Mouse (Mus musculus) stomach, embryonic 14.5 days (tissue): Measurements from ENCODE around the gene Ctdnep1. TPM values are rescaled to one million over a fixed set of nuclear protein-coding genes. Genes with fewer than 3 reads are reported as not detected.

Experiments
- ATAC-seq: fragments of 200-750 bp; cut with Nextera tagmentation; 2 replicates; pipeline ENCODE4 v1.8.0; 2017; ENCODE audit warnings: low read depth, moderate TSS enrichment; ENCODE audit not compliant: insufficient number of reproducible peaks, insufficient read depth, low FRiP score
- H3K27ac ChIP-seq: fragments of 300-500 bp; sonication (generic); 2 replicates; pipeline ENCODE4 v1.5.1; 2014; ENCODE audit warnings: mild to moderate bottlenecking, low read length, moderate library complexity, mixed read lengths
- H3K27me3 ChIP-seq: fragments of 300-500 bp; sonication (generic); 2 replicates; pipeline ENCODE4 v1.6.1; 2014; ENCODE audit warnings: low read length, control low read depth, mixed read lengths; ENCODE audit not compliant: control insufficient read depth, insufficient read depth
- H3K36me3 ChIP-seq: fragments of 300-500 bp; sonication (generic); 2 replicates; pipeline ENCODE4 v1.6.1; 2014; ENCODE audit warnings: mild to moderate bottlenecking, control low read depth, low read length, moderate library complexity, mixed read lengths; ENCODE audit not compliant: control insufficient read depth, insufficient read depth
- H3K4me1 ChIP-seq: fragments of 300-500 bp; sonication (generic); 2 replicates; pipeline ENCODE4 v1.6.1; 2014; ENCODE audit warnings: low read length, control low read depth, mixed read lengths; ENCODE audit not compliant: control insufficient read depth, insufficient read depth
- H3K4me2 ChIP-seq: fragments of 300-500 bp; sonication (generic); replicated peaks from 2 replicates; pipeline ENCODE4 v1.6.1; 2014; ENCODE audit warnings: low read depth, low read length, control low read depth
- H3K4me3 ChIP-seq: fragments of 300-500 bp; sonication (generic); 2 replicates; pipeline ENCODE4 v1.5.1; 2014; ENCODE audit warnings: low read depth, low read length, control low read depth
- H3K9ac ChIP-seq: fragments of 300-500 bp; sonication (generic); replicated peaks from 2 replicates; pipeline ENCODE4 v1.6.1; 2014; ENCODE audit warnings: low read depth, mild to moderate bottlenecking, control low read depth, low read length, moderate library complexity, mixed read lengths
- H3K9me3 ChIP-seq: fragments of 300-500 bp; sonication (generic); 2 replicates; pipeline ENCODE4 v1.6.1; 2016; ENCODE audit warnings: low read depth, low read length, control low read depth; ENCODE audit not compliant: control insufficient read depth
- WGBS: fragments of 180-500 bp; shearing (Covaris S2); extraction: QIAGEN DNeasy Blood & Tissue Kit; methylation state at CpG from one replicate; pipeline ENCODE4 v1.1.7; 2014; 5-methylcytosine and 5-hydroxymethylcytosine counted together
- polyA plus RNA-seq: library from polyadenylated mRNA; unstranded; fragments of >200 nt; fragmentation: Nextera tagmentation; extraction: Ambion mirVana; gene quantifications from 2 replicates; pipeline ENCODE4 v1.2.1, GENCODE M21; 2014

The Ctdnep1 gene
- polyA plus RNA-seq, 1 experiment from 2014 or later, result 29.5 TPM

DNA sequence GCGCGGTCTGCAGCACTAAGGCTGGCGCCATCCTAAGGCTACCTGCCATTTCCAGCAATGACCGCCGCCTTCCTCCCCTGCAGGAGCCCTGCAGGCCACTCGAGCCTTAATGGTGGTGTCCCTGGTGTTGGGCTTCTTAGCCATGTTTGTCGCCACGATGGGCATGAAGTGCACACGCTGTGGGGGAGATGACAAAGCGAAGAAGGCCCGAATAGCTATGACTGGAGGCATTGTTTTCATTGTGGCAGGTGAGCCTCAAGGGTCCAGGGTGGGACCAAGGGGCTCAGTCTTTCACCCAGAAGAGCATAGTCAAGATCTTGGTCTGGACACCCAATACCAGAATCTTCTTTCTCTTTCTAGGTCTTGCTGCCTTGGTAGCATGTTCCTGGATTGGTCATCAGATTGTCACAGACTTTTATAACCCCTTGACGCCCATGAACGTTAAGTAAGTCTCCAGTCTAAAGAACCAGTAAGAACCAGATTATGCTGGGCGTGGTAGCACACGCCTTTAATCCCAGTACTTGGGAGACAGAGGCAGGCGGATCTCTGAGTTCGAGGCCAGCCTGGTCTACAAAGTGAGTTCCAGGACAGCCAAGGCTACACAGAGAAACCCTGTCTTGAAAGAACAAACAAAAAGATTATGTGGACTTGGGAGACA, 14.0 kb upstream of the Ctdnep1 start:
- H3K4me3 ChIP-seq, result peak overlapping the region; percentile 46
- peaks cover 27% of the 10 kb centered on the region for H3K27me3 ChIP-seq
- peak overlapping the region; percentile 59 for H3K4me2 ChIP-seq
- H3K9ac ChIP-seq, result peak overlapping the region; percentile 60
- peaks cover 16% of the 10 kb centered on the region for H3K36me3 ChIP-seq
- 37% methylated on average over 17 of the region's 17 CpGs for WGBS
- peak overlapping the region; percentile 87; the same call in 1 of the 2 replicates for H3K27ac ChIP-seq
- no peaks in the 10 kb centered on the region for H3K9me3 ChIP-seq
- no peak for ATAC-seq
- 0 out of 2 replicates have a peak, but pooled peaks cover 9% of the 10 kb centered on the region for H3K4me1 ChIP-seq

DNA sequence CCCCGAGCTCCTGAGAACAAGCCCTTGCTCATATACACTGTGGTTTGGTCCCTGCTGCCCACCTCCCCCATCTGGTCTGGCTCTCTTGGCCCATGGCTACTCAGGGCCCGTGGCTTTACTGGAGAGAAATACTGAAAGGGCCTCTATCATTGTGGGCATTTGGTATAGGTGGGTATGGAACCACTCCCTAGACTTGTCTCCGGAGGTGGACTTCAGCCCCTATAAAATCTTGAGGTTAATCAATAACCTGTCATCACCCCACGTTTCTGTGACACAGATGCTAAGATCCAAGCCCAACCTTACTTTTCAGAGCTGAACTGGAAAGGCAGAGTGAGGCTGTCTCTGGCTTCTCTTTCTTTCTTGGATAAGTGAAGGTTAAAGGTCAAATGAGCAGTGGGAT, 12.2 kb upstream of the Ctdnep1 start:
- Histone ChIP-seq H3K4me2 (no peak overlapping the region), H3K27me3 (peaks cover 23% of the 10 kb centered on the region), H3K4me1 (0 out of 2 replicates have a peak, but pooled peaks cover 9% of the 10 kb centered on the region), H3K9me3 (no peaks in the 10 kb centered on the region), H3K4me3 (no peak overlapping the region), H3K36me3 (peaks cover 16% of the 10 kb centered on the region), H3K9ac (no peak overlapping the region), H3K27ac (no peak overlapping the region)
- WGBS, result 72% methylated on average over 4 of the region's 4 CpGs
- ATAC-seq, result no peak

DNA sequence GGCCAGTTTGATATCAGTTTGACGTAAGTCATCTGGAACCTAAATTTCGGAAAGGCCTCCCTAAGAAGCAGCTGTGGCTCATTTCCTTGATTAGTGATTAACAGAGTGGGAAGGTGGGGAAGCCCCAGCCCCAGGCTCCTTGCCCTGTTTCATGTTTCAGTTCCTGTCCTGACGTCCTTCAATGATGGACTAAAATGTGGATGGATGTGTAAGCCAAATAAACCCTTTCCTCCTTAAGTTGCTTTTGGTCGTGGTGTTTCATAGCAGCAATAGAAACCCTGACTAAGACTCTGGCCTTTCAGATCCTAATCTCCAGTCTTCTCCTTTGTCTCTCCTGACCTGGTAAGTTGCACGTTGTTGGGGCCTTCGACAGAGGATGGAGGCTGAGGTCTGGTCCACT, 10.7 kb upstream of the Ctdnep1 start:
- H3K27me3 ChIP-seq, result peaks cover 10% of the 10 kb centered on the region
- no peak overlapping the region for H3K9ac ChIP-seq
- peak overlapping the region; percentile 18; the same call in 1 of the 2 replicates for H3K27ac ChIP-seq
- H3K4me3 ChIP-seq, result no peak overlapping the region
- H3K4me2 ChIP-seq, result no peak overlapping the region
- H3K9me3 ChIP-seq, result no peaks in the 10 kb centered on the region
- peaks cover 26% of the 10 kb centered on the region for H3K36me3 ChIP-seq
- H3K4me1 ChIP-seq, result 0 out of 2 replicates have a peak, but pooled peaks cover 9% of the 10 kb centered on the region
- ATAC-seq, result no peak
- WGBS, result 77% methylated on average over 6 of the region's 6 CpGs

DNA sequence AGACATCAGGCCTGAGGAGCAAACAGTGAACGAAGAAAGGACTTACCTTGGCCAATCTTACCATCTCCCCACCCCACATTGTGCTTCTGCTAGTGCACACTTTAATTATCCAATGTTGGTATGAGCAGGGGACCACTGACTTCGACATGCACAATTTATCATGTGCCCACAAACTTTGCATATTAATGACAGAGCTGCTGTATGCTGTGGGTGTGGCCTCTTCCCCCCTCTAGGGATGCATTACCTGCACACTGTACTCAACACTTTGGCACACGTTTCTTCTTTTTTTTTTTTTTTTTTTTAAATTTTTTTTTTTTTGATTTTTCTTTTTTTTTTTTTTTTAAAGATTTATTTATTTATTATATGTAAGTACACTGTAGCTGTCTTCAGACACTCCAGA, 10.2 kb upstream of the Ctdnep1 start:
- H3K4me3 ChIP-seq, result no peak overlapping the region
- no peak for ATAC-seq
- H3K4me2 ChIP-seq, result no peak overlapping the region
- H3K27me3 ChIP-seq, result peaks cover 7% of the 10 kb centered on the region; the same call in 1 of the 2 replicates
- H3K9me3 ChIP-seq, result no peaks in the 10 kb centered on the region
- no peak overlapping the region for H3K27ac ChIP-seq
- H3K9ac ChIP-seq, result no peak overlapping the region
- 0 out of 2 replicates have a peak, but pooled peaks cover 9% of the 10 kb centered on the region for H3K4me1 ChIP-seq
- peaks cover 29% of the 10 kb centered on the region for H3K36me3 ChIP-seq
- 73% methylated on average over 3 of the region's 3 CpGs for WGBS

DNA sequence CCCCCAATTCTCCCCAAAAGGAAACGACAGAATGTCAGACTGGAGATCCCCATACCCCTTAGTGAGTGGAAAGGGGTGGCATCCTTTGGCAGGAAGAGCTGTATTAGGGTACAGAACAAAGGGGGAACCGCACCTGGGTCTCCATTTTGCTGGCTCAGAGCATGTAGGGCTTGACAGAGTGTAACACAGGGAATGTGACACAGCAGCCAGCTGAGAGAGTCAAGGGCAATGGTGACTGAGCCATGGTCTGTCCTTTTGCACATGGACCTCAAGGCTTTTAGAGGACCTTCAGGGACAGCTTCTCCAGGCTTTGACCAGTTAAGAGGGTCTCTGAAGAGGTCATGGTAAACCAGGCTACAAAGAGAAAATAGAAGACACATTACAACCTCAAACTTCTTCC, 6.0 kb upstream of the Ctdnep1 start:
- WGBS, result 93% methylated on average over 2 of the region's 2 CpGs
- ATAC-seq, result no peak
- Histone ChIP-seq H3K9me3 (no peaks in the 10 kb centered on the region), H3K27ac (no peak overlapping the region), H3K4me2 (no peak overlapping the region), H3K9ac (no peak overlapping the region), H3K4me1 (no peaks in the 10 kb centered on the region), H3K4me3 (no peak overlapping the region), H3K36me3 (peaks cover 27% of the 10 kb centered on the region), H3K27me3 (no peaks in the 10 kb centered on the region)

DNA sequence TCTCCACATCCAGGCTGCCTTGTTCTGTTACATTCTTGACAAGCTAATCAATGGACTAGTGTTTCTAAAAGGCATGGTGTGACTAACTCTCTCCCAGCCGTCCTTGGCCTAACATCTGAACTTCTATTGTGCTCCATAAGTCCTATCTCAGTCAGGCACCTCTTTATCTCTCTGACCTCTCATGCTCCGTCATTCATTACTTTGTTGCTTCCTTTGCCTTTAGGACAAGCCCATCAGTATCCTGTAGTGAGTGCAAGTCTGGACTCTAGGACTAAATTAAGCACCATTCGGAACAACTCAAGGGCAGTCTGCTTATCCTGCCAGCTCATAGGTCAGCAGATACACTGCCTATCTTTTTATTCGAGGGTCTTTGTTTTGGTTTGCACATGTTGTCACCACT, 4.7 kb upstream of the Ctdnep1 start:
- Histone ChIP-seq H3K4me1 (no peaks in the 10 kb centered on the region), H3K4me2 (no peak overlapping the region), H3K27me3 (no peaks in the 10 kb centered on the region), H3K4me3 (no peak overlapping the region), H3K27ac (no peak overlapping the region), H3K36me3 (peaks cover 27% of the 10 kb centered on the region), H3K9me3 (no peaks in the 10 kb centered on the region), H3K9ac (no peak overlapping the region)
- ATAC-seq, result no peak
- 83% methylated on average over 4 of the region's 4 CpGs for WGBS

DNA sequence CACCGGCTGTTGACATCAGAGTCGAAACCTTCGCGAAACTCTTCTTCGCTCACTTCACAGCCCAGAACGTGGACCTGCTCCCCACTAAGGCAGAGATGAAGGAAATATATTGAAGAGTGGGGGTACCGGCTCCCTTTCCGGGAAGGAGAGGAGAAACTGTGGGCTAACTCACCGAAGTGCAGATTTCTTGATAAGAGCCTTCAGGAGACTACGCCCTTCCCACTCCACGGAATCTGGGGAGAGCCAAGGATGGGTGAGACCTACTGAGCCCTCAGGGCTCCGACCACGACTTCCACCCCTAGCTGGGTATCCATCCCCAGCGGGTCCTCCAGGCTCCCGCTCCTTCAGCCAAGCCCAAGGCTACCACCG, 1.1 kb upstream of the Ctdnep1 start:
- peaks cover 16% of the 10 kb centered on the region; the same call in 1 of the 2 replicates for H3K4me1 ChIP-seq
- peaks cover 29% of the 10 kb centered on the region for H3K36me3 ChIP-seq
- H3K27ac ChIP-seq, result peak overlapping the region; percentile 99
- peak overlapping the region; percentile 85 for H3K4me3 ChIP-seq
- no peak for ATAC-seq
- peak overlapping the region; percentile 81 for H3K4me2 ChIP-seq
- peak overlapping the region; percentile 90 for H3K9ac ChIP-seq
- WGBS, result 3% methylated on average over 16 of the region's 16 CpGs
- H3K9me3 ChIP-seq, result no peaks in the 10 kb centered on the region
- H3K27me3 ChIP-seq, result no peaks in the 10 kb centered on the region

DNA sequence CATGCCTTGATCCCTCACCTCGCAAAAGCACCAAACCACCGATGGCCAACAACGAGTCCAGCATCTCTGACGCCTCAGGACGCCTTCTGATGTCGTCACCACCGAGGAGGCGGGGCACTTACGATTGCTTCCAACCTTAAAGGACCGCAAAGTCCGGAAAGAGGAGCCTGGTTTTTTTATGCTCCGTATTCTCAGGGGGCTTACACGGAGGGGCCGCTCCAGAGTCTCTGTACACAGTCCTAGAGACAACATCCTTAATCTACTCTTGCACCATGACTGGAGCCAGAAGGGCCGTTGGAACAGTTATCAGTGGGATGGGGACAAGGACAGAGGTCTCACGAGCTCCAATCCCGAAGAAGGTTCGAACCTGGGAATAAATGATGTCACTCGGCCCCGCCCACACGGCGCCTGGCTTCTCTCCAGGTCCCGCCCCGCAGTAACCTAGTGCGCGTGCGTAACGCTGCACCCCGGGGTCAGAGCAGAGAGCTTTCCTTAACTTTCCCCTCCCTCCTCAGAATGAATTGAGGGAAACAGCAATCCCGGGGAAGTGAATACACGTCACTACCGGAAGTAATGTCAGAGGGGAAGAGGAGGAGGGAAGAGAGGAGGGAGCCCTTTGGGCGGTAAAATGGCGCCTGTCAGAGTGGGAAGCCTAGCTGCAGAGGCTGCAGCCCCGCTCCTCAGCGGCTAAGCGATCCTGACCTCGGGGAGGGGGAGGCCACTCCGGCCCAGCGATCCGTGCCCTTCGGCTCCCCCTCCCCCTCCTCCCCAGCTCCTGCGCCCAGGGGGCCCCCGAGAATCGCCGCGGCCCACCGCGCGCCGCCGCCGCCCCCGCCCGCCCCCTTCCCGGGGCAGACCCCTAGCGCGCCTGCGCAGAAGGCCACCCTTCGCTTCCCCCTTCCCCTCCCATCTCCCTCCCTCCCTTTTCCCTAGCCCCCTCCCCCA, 488 bp upstream of the Ctdnep1 start:
- peak overlapping the region; percentile 99 for H3K27ac ChIP-seq
- H3K9ac ChIP-seq, result peak overlapping the region; percentile 90
- under 1% methylated on average over 57 of the region's 60 CpGs for WGBS
- peak; percentile 95 for ATAC-seq
- H3K9me3 ChIP-seq, result no peaks in the 10 kb centered on the region
- H3K4me1 ChIP-seq, result peaks cover 16% of the 10 kb centered on the region; the same call in 1 of the 2 replicates
- no peaks in the 10 kb centered on the region for H3K27me3 ChIP-seq
- H3K4me3 ChIP-seq, result peak overlapping the region; percentile 85
- peak overlapping the region; percentile 81 for H3K4me2 ChIP-seq
- H3K36me3 ChIP-seq, result peaks cover 31% of the 10 kb centered on the region
